Mouse (Mus musculus) neural tube, embryonic 15.5 days (tissue): ENCODE measurements at regions not wholly inside any gene's neighbourhood (a gene's known extent, or its start where the extent isn't known, plus 50 kb on each side); places are given as distances from the start of the nearest gene placed in this dataset.
A peak's percentile ranks its signal among the peaks of the same experiment; 100 is the strongest.

Source experiments
- ATAC-seq: fragments of 200-750 bp; cut with Nextera tagmentation; 2 replicates; pipeline ENCODE4 v1.8.0; 2017; ENCODE audit warnings: mild to moderate bottlenecking, moderate TSS enrichment, moderate library complexity; ENCODE audit not compliant: low FRiP score
- H3K27ac ChIP-seq: fragments of 300-500 bp; sonication (generic); replicated peaks from 2 replicates; pipeline ENCODE4 v1.5.1; 2015; ENCODE audit warnings: mild to moderate bottlenecking, inconsistent platforms
- H3K27me3 ChIP-seq: fragments of 300-500 bp; sonication (generic); replicated peaks from 2 replicates; pipeline ENCODE4 v1.6.1; 2015; ENCODE audit warnings: inconsistent platforms
- H3K36me3 ChIP-seq: fragments of 300-500 bp; sonication (generic); 2 replicates; pipeline ENCODE4 v1.6.1; 2015; ENCODE audit warnings: inconsistent platforms
- H3K4me1 ChIP-seq: fragments of 300-500 bp; sonication (generic); 2 replicates; pipeline ENCODE4 v1.6.1; 2015; ENCODE audit warnings: inconsistent platforms
- H3K4me2 ChIP-seq: fragments of 300-500 bp; sonication (generic); 2 replicates; pipeline ENCODE4 v1.6.1; 2015; ENCODE audit warnings: inconsistent platforms, mild to moderate bottlenecking, moderate library complexity
- H3K4me3 ChIP-seq: fragments of 300-500 bp; sonication (generic); replicated peaks from 2 replicates; pipeline ENCODE4 v1.5.1; 2015; ENCODE audit warnings: mild to moderate bottlenecking, inconsistent platforms
- H3K9ac ChIP-seq: fragments of 300-500 bp; sonication (generic); replicated peaks from 2 replicates; pipeline ENCODE4 v1.6.1; 2015; ENCODE audit warnings: mild to moderate bottlenecking, inconsistent platforms
- H3K9me3 ChIP-seq: fragments of 300-500 bp; sonication (generic); replicated peaks from 2 replicates; pipeline ENCODE4 v1.6.1; 2016; ENCODE audit warnings: inconsistent platforms
- WGBS: fragments of 180-500 bp; shearing (Covaris S2); methylation state at CpG from one replicate; pipeline ENCODE4 v1.1.7; 2015; ENCODE audit warnings: mixed read lengths; 5-methylcytosine and 5-hydroxymethylcytosine counted together

GRCm38 (mm10) chr12:13164791-13165190 is 84.2 kb downstream of the Ddx1 start:
- no peak overlapping the region for H3K4me3 ChIP-seq
- H3K9ac ChIP-seq: no peak overlapping the region
- WGBS: 85% methylated on average over 2 of the region's 2 CpGs
- no peaks in the 10 kb centered on the region for H3K27me3 ChIP-seq
- no peaks in the 10 kb centered on the region for H3K9me3 ChIP-seq
- 0 out of 2 replicates have a peak, but pooled peaks cover 3% of the 10 kb centered on the region for H3K4me1 ChIP-seq
- ATAC-seq: no peak
- H3K4me2 ChIP-seq: no peak overlapping the region
- no peaks in the 10 kb centered on the region for H3K36me3 ChIP-seq
- no peak overlapping the region for H3K27ac ChIP-seq

DNA sequence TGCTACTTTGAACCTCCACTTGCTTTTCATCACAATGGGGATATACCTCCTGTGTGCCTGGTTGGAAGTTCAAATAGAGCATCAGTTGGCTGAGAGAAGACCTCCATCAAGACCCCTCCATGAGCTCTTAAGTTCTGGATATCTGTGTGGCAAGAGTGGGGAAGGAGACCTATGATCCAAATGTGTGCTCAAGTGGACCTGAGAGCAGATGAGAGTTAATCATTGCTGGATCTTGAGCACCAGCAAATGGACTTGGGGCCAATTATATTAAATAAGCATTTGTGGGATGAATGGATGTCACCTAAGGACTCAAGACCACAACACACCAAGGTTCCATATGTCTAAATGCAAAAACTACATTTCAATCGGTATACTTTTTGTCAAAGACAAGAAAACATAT is 88.0 kb downstream of the Ddx1 start:
- H3K27ac ChIP-seq: no peak overlapping the region
- H3K4me1 ChIP-seq: 0 out of 2 replicates have a peak, but pooled peaks cover 9% of the 10 kb centered on the region
- no peaks in the 10 kb centered on the region for H3K36me3 ChIP-seq
- H3K27me3 ChIP-seq: no peaks in the 10 kb centered on the region
- no peak overlapping the region for H3K9ac ChIP-seq
- H3K9me3 ChIP-seq: no peaks in the 10 kb centered on the region
- H3K4me3 ChIP-seq: no peak overlapping the region
- ATAC-seq: no peak
- no peak overlapping the region for H3K4me2 ChIP-seq
- WGBS: 95% methylated on average over 1 of the region's 1 CpGs

DNA sequence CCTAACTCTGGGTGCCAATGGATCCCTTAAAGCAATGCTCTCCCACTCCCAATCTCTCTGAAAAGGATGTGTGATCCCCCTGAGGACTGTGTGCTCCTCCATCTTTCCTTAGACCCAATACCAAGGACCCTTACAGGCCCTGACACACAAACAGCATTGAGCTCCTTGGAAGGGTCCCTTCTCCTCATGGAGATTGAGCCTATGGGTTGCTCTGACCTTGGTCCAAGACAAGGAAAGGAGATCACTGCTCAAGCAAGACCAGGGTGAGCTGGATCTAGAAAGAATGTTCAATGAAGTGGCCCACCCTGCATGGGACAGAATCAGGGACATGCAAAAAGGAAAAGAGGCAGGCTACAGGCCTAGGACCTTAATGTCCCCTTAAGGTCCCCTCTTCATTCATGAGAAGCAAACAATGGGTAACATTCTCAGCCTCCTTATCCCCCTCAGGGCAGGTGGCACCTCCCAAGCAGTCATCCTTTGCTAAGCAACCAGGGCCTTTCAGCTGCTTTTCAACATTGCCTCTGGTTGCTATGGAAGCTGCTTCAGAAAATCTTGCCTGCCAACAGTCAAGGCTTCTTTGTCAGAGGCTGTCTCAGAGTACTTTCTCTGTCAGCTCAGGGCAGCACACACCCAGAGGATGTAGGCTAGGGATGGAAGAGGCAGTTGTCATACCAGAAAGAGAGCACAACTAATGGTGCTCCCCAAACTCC is 89.5 kb downstream of the Ddx1 start:
- H3K4me3 ChIP-seq: no peak overlapping the region
- H3K9me3 ChIP-seq: no peaks in the 10 kb centered on the region
- no peak overlapping the region for H3K9ac ChIP-seq
- 0 out of 2 replicates have a peak, but pooled peaks cover 9% of the 10 kb centered on the region for H3K4me1 ChIP-seq
- peak; percentile 70 for ATAC-seq
- H3K27ac ChIP-seq: no peak overlapping the region
- no peaks in the 10 kb centered on the region for H3K27me3 ChIP-seq
- H3K36me3 ChIP-seq: no peaks in the 10 kb centered on the region
- no peak overlapping the region for H3K4me2 ChIP-seq

- ATAC-seq: no peak
- Histone ChIP-seq H3K4me2 (no peak overlapping the region), H3K9ac (no peak overlapping the region), H3K4me3 (no peak overlapping the region), H3K4me1 (0 out of 2 replicates have a peak, but pooled peaks cover 9% of the 10 kb centered on the region), H3K27ac (no peak overlapping the region), H3K9me3 (no peaks in the 10 kb centered on the region), H3K27me3 (no peaks in the 10 kb centered on the region), H3K36me3 (no peaks in the 10 kb centered on the region)
- WGBS: 77% methylated on average over 7 of the region's 7 CpGs
Observed at GRCm38 (mm10) chr12:13157666-13158381, 91.2 kb downstream of the Ddx1 start.

GRCm38 (mm10) chr12:13157089-13157488 is 91.9 kb downstream of the Ddx1 start:
- no peak overlapping the region for H3K9ac ChIP-seq
- no peak overlapping the region for H3K4me3 ChIP-seq
- H3K4me2 ChIP-seq: no peak overlapping the region
- no peaks in the 10 kb centered on the region for H3K9me3 ChIP-seq
- no peak for ATAC-seq
- no peaks in the 10 kb centered on the region for H3K36me3 ChIP-seq
- 87% methylated on average over 10 of the region's 10 CpGs for WGBS
- H3K4me1 ChIP-seq: 0 out of 2 replicates have a peak, but pooled peaks cover 9% of the 10 kb centered on the region
- no peaks in the 10 kb centered on the region for H3K27me3 ChIP-seq
- H3K27ac ChIP-seq: no peak overlapping the region

- Histone ChIP-seq H3K36me3 (no peaks in the 10 kb centered on the region), H3K9ac (no peak overlapping the region), H3K27ac (no peak overlapping the region), H3K9me3 (no peaks in the 10 kb centered on the region), H3K4me1 (no peaks in the 10 kb centered on the region), H3K27me3 (no peaks in the 10 kb centered on the region), H3K4me3 (no peak overlapping the region), H3K4me2 (no peak overlapping the region)
- ATAC-seq: no peak
- WGBS: 75% methylated on average over 4 of the region's 4 CpGs
Observed at GRCm38 (mm10) chr12:13150751-13151150, 98.3 kb downstream of the Ddx1 start.

GRCm38 (mm10) chr12:13147251-13147650 is 101.8 kb downstream of the Ddx1 start:
- peaks cover 6% of the 10 kb centered on the region; the same call in 1 of the 2 replicates for H3K4me1 ChIP-seq
- H3K27ac ChIP-seq: no peak overlapping the region
- no peaks in the 10 kb centered on the region for H3K36me3 ChIP-seq
- 91% methylated on average over 4 of the region's 4 CpGs for WGBS
- H3K9me3 ChIP-seq: no peaks in the 10 kb centered on the region
- no peak for ATAC-seq
- no peak overlapping the region for H3K4me2 ChIP-seq
- H3K9ac ChIP-seq: no peak overlapping the region
- no peaks in the 10 kb centered on the region for H3K27me3 ChIP-seq
- no peak overlapping the region for H3K4me3 ChIP-seq

DNA sequence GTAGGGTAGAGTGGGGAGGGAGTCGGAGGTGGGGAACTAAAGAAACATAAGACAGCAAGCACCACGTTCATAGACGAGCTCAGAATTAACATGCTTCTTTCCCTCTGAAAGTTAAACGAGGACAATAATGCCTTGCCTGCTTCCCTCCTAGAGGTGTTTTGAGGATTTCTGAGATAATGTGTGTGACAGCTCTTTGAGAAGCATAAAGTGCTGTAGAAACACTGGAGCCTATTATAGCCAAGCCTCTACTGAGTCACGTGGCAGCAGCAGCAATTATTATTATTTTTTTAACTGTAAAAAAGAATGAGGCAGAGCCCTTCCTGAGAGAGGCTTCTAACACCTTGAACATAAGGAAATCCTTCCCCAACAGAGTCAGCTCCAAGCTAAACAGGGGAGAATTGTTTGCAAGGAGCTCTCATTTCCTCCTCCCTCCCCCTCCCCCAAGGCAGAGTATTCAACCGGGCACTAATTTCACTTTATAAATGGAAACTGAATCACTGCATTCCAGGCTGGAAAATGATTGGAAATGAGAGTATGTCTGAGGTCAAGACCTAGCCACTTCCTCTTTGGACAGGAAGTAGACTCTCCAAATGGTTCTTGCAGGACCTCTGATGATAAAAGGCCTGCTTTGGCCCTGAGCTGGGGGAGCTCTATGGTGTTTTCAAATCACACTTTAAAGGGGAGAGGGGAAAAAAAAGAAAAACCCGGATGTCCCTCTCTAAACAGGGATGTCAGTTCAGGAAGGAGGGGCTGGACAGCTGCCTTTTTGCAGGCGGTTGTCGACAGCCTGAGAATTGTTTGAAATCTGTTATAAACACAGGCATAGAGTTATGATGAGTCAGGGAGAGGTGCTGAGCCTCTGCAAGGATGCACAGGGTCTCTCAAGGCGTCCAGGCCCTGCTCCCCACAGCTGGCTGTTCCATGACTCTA is 103.6 kb downstream of the Ddx1 start:
- Histone ChIP-seq H3K4me1 (peaks cover 6% of the 10 kb centered on the region; the same call in 1 of the 2 replicates), H3K4me3 (no peak overlapping the region), H3K27me3 (no peaks in the 10 kb centered on the region), H3K9me3 (no peaks in the 10 kb centered on the region), H3K36me3 (no peaks in the 10 kb centered on the region), H3K4me2 (no peak overlapping the region), H3K9ac (no peak overlapping the region), H3K27ac (0 out of 2 replicates have a peak overlapping the region, but pooled peaks have one; percentile 13)
- no peak for ATAC-seq
- WGBS: 71% methylated on average over 10 of the region's 10 CpGs

DNA sequence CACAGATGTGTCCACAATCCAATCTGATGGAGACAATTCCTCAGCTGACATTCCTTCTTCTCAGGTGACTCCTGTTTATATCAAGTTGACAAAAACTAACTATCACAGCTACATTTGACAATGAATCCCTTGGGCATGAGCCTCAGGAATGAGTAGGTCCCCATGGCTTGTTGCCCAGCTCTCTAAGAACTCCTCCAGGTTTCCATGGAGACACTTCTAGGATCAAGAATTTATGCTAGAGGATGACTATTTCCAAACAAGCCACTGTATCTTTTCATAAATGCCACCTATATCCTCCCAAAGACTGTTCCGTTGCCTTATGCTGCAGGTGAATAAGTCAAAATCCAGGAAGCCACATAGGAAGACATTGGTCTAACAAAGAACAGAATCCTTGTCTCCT is 104.3 kb downstream of the Ddx1 start:
- H3K27me3 ChIP-seq: no peaks in the 10 kb centered on the region
- WGBS: 84% methylated on average over 1 of the region's 1 CpGs
- no peaks in the 10 kb centered on the region for H3K36me3 ChIP-seq
- ATAC-seq: no peak
- H3K4me1 ChIP-seq: peaks cover 6% of the 10 kb centered on the region; the same call in 1 of the 2 replicates
- no peak overlapping the region for H3K27ac ChIP-seq
- no peak overlapping the region for H3K4me2 ChIP-seq
- no peak overlapping the region for H3K4me3 ChIP-seq
- H3K9me3 ChIP-seq: no peaks in the 10 kb centered on the region
- no peak overlapping the region for H3K9ac ChIP-seq

GRCm38 (mm10) chr12:13140636-13141035 is 108.4 kb downstream of the Ddx1 start:
- Histone ChIP-seq H3K9me3 (no peaks in the 10 kb centered on the region), H3K36me3 (no peaks in the 10 kb centered on the region), H3K9ac (no peak overlapping the region), H3K4me3 (no peak overlapping the region), H3K4me1 (peaks cover 6% of the 10 kb centered on the region; the same call in 1 of the 2 replicates), H3K4me2 (no peak overlapping the region), H3K27ac (no peak overlapping the region), H3K27me3 (no peaks in the 10 kb centered on the region)
- whole genome bisulfite sequencing: 94% methylated on average over 6 of the region's 6 CpGs
- no peak for ATAC-seq

- WGBS: 81% methylated on average over 5 of the region's 5 CpGs
- ATAC-seq: no peak
Observed at GRCm38 (mm10) chr12:13139189-13139588, 109.8 kb downstream of the Ddx1 start.

More at GRCm38 (mm10) chr12:13139189-13139588, 109.8 kb downstream of the Ddx1 start:
- Histone ChIP-seq H3K4me2 (no peak overlapping the region), H3K4me3 (no peak overlapping the region), H3K9ac (no peak overlapping the region), H3K27me3 (no peaks in the 10 kb centered on the region), H3K27ac (no peak overlapping the region), H3K9me3 (no peaks in the 10 kb centered on the region), H3K36me3 (no peaks in the 10 kb centered on the region), H3K4me1 (no peaks in the 10 kb centered on the region)
